Mouse (Mus musculus): ENCODE results near the gene Agbl3. TPM values are rescaled to one million over a fixed set of nuclear protein-coding genes. Genes with fewer than 3 reads are reported as not detected.

Agbl3 gene
- polyA plus RNA-seq, 2 experiments: 3.0 to 4.0 TPM

GRCm38 (mm10) chr6:34895569-34895968 lies 115.3 kb downstream of the Agbl3 start:
- 89% methylated on average over 7 of the region's 7 CpGs for WGBS (ENCODE audit: insufficient replicate concordance)
- H3K36me3 ChIP-seq (replicated peaks; ENCODE audit: control insufficient read depth, insufficient read depth, low read depth): peaks cover 49% of the 10 kb centered on the region

DNA sequence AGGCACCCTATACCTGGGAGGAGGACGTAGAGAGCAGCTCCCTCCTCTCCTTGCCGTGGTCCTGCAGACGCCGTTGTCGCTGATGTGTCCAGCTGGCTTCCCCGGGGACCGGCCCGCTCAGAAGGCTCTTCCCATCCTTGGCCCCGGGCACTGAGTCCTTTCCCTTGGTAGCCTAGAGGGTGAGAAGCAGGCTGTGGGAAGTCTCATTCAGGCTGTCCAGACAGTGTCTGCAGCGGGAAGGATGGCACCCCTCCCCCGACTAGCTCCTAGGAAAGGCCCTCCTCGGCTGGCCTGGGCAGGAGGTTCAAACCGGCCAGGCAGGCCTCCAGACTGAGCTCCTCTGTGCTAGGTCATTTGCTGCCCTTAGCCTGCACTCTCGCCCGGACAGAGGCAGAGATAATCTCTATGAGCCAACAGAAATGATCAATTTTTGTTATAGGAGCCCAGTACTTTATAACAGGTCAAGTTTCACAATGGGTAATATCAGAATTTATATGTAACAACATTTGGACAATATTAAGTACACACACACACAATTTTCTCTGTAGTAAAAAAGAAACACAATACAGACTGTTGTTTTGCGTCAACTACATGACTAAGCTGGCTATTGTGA lies 116.0 kb downstream of the Agbl3 start:
- Histone ChIP-seq H3K27me3 (ENCODE audit: control insufficient read depth, insufficient read depth, low read length) (no peaks in the 10 kb centered on the region), H3K27ac (no peak overlapping the region), H3K4me3 (ENCODE audit: insufficient read depth in 1 of 2, low read depth in 2 of 2, low read length in 2 of 2) (no peak overlapping the region), H3K4me1 (replicated peaks; ENCODE audit: control insufficient read depth in 2 of 2, insufficient read depth in 2 of 2, low read length in 1 of 2) (peaks cover 0 to 5% of the 10 kb centered on the region in 2 experiments; a peak in 1 of 4 replicates), H3K4me2 (ENCODE audit: low read depth) (no peak overlapping the region), H3K36me3 (replicated peaks; ENCODE audit: control insufficient read depth, insufficient read depth, low read depth) (peaks cover 56% of the 10 kb centered on the region), H3K9me3 (ENCODE audit: control insufficient read depth, low read length) (no peaks in the 10 kb centered on the region), H3K9ac (replicated peaks) (no peak overlapping the region)
- 82% methylated on average over 16 of the region's 16 CpGs for WGBS (ENCODE audit: insufficient replicate concordance)
- ATAC-seq (ENCODE audit: insufficient read depth): no peak
- TF ChIP-seq EP300 (IDR thresholded peaks at IDR 0.05; ENCODE audit: low read depth) (no peak), CTCF (IDR thresholded peaks at IDR 0.05; ENCODE audit: low read depth) (no peak)
- no peak for DNase-seq (ENCODE audit: low read depth in 3 of 3, low spot score in 3 of 3)

More at GRCm38 (mm10) chr6:34895569-34895968, 115.3 kb downstream of the Agbl3 start:
- DNase-seq (ENCODE audit: low read depth in 3 of 3, low spot score in 3 of 3): no peak
- Histone ChIP-seq H3K4me2 (ENCODE audit: low read depth) (no peak overlapping the region), H3K9me3 (ENCODE audit: control insufficient read depth, low read length) (no peaks in the 10 kb centered on the region), H3K27me3 (ENCODE audit: control insufficient read depth, insufficient read depth, low read length) (no peaks in the 10 kb centered on the region), H3K27ac (no peak overlapping the region), H3K9ac (replicated peaks) (no peak overlapping the region), H3K4me1 (replicated peaks; ENCODE audit: control insufficient read depth in 2 of 2, insufficient read depth in 2 of 2, low read length in 1 of 2) (peaks cover 0 to 5% of the 10 kb centered on the region in 2 experiments; a peak in 1 of 4 replicates), H3K4me3 (ENCODE audit: insufficient read depth in 1 of 2, low read depth in 2 of 2, low read length in 2 of 2) (no peak overlapping the region)
- no peak for ATAC-seq (ENCODE audit: insufficient read depth)
- TF ChIP-seq CTCF (IDR thresholded peaks at IDR 0.05; ENCODE audit: low read depth) (no peak), EP300 (IDR thresholded peaks at IDR 0.05; ENCODE audit: low read depth) (no peak)

DNA sequence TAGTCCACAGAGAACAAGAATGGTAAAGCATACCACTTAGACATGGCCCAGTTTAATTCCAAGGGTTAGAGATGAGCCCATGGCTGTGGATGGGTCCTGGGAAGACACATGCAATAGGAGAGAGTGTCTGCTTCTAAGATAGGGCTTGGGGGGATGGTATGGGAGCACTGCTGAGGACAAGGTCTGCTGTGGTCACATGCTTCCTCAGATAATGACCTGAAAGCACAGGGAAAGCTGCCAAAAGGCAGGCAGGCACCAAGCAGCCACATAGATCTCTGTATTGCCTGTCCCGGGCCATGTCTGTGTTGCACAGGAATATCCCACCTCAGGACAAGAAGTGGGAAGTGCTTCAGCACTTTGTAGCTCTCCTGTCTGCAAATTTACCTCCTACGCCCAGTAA lies 118.9 kb downstream of the Agbl3 start:
- WGBS (ENCODE audit: insufficient replicate concordance): 67% methylated on average over 2 of the region's 2 CpGs
- no peaks in the 10 kb centered on the region for H3K27me3 ChIP-seq (ENCODE audit: control insufficient read depth, insufficient read depth, low read length)
- H3K4me2 ChIP-seq (ENCODE audit: low read depth): no peak overlapping the region
- ATAC-seq (ENCODE audit: insufficient read depth) (peak; percentile 29; the same call in 1 of the 2 replicates), DNase-seq (ENCODE audit: low read depth in 3 of 3, low spot score in 3 of 3) (no peak)
- H3K4me3 ChIP-seq (ENCODE audit: insufficient read depth in 1 of 2, low read depth in 2 of 2, low read length in 2 of 2): no peak overlapping the region
- TF ChIP-seq CTCF (IDR thresholded peaks at IDR 0.05; ENCODE audit: low read depth) (no peak), EP300 (IDR thresholded peaks at IDR 0.05; ENCODE audit: low read depth) (no peak)
- H3K36me3 ChIP-seq (replicated peaks; ENCODE audit: control insufficient read depth, insufficient read depth, low read depth): peaks cover 76% of the 10 kb centered on the region
- no peak overlapping the region for H3K27ac ChIP-seq
- no peak overlapping the region for H3K9ac ChIP-seq (replicated peaks)
- H3K4me1 ChIP-seq (replicated peaks; ENCODE audit: control insufficient read depth in 2 of 2, insufficient read depth in 2 of 2, low read length in 1 of 2): peaks cover 3 to 10% of the 10 kb centered on the region in 2 experiments; a peak in 3 of 4 replicates
- no peaks in the 10 kb centered on the region for H3K9me3 ChIP-seq (ENCODE audit: control insufficient read depth, low read length)

DNA sequence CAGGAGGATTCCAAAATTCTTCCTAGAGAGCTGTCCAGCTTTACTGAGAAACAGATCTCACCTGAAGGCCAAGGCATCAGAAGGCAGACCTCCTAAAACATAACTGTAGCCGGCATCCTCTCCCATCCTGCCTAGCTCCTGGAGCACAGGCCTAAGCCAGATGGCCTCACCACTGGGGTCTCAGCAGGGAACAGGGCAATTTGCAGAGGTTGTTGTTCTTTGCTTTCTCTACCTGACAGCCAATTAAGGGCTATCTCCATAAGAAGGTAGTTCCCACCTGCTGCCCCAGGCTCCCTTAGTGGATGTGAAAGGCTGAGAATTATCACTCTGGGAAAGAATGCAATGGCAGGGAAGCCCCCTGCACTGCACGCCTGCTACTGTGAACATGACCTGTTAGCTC lies 120.8 kb downstream of the Agbl3 start:
- H3K9me3 ChIP-seq (ENCODE audit: control insufficient read depth, low read length): no peaks in the 10 kb centered on the region
- no peak overlapping the region for H3K4me3 ChIP-seq (ENCODE audit: insufficient read depth in 1 of 2, low read depth in 2 of 2, low read length in 2 of 2)
- DNase-seq (ENCODE audit: low read depth in 3 of 3, low spot score in 3 of 3) (no peak), ATAC-seq (ENCODE audit: insufficient read depth) (no peak)
- no peak for TF ChIP-seq CTCF (IDR thresholded peaks at IDR 0.05; ENCODE audit: low read depth)
- no peak for TF ChIP-seq EP300 (IDR thresholded peaks at IDR 0.05; ENCODE audit: low read depth)
- H3K36me3 ChIP-seq (replicated peaks; ENCODE audit: control insufficient read depth, insufficient read depth, low read depth): peaks cover 77% of the 10 kb centered on the region
- H3K27me3 ChIP-seq (ENCODE audit: control insufficient read depth, insufficient read depth, low read length): no peaks in the 10 kb centered on the region
- H3K9ac ChIP-seq (replicated peaks): no peak overlapping the region
- H3K4me2 ChIP-seq (ENCODE audit: low read depth): no peak overlapping the region
- WGBS (ENCODE audit: insufficient replicate concordance): 90% methylated on average over 2 of the region's 2 CpGs
- peaks cover 4 to 12% of the 10 kb centered on the region in 2 experiments for H3K4me1 ChIP-seq (replicated peaks; ENCODE audit: control insufficient read depth in 2 of 2, insufficient read depth in 2 of 2, low read length in 1 of 2)
- no peak overlapping the region for H3K27ac ChIP-seq

DNA sequence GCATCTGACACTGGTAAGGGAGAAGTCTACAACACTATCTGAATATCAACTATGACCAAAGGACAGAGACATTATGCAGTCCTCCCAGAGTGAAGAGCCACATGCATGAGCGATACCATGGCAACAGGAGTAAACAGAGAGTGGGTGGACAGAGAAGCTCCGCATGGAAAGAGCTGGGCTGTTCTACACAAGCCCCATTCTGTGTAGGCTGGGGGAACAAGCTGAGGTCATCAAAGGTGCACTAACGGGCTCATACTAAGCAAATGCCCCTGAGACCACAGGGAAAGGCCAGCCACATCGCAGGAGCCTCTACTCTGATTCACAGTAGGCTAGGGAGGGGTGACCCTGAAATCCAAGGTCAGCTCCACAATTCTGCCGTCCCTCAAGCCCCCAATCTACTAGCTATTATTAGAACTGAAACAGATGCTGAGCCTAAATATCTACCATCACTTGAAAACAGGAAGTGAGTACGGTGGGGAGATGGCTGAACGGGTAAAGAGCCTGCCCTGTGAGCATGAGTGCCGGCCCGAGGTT lies 121.7 kb downstream of the Agbl3 start:
- H3K36me3 ChIP-seq (replicated peaks; ENCODE audit: control insufficient read depth, insufficient read depth, low read depth): peaks cover 84% of the 10 kb centered on the region
- no peak overlapping the region for H3K4me3 ChIP-seq (ENCODE audit: insufficient read depth in 1 of 2, low read depth in 2 of 2, low read length in 2 of 2)
- DNase-seq (ENCODE audit: low read depth in 3 of 3, low spot score in 3 of 3) (no peak), ATAC-seq (ENCODE audit: insufficient read depth) (no peak)
- H3K4me1 ChIP-seq (replicated peaks; ENCODE audit: control insufficient read depth in 2 of 2, insufficient read depth in 2 of 2, low read length in 1 of 2): peaks cover 14 to 21% of the 10 kb centered on the region in 2 experiments
- no peaks in the 10 kb centered on the region for H3K9me3 ChIP-seq (ENCODE audit: control insufficient read depth, low read length)
- no peak for TF ChIP-seq CTCF (IDR thresholded peaks at IDR 0.05; ENCODE audit: low read depth)
- no peak for TF ChIP-seq EP300 (IDR thresholded peaks at IDR 0.05; ENCODE audit: low read depth)
- H3K27ac ChIP-seq: no peak overlapping the region
- no peak overlapping the region for H3K9ac ChIP-seq (replicated peaks)
- 54% methylated on average over 9 of the region's 9 CpGs for WGBS (ENCODE audit: insufficient replicate concordance)
- H3K4me2 ChIP-seq (ENCODE audit: low read depth): no peak overlapping the region
- H3K27me3 ChIP-seq (ENCODE audit: control insufficient read depth, insufficient read depth, low read length): no peaks in the 10 kb centered on the region

Measured in liver, embryonic 14.5 days (tissue).